Mouse (Mus musculus) erythroblast, embryonic 14.5 days (primary cell): ENCODE results near the gene Zfp12.

ENCODE experiments used
- GATA1 ChIP-seq: IDR thresholded peaks from 2 replicates; pipeline ENCODE4 v1.6.1; 2012; ENCODE audit warnings: low read length, inconsistent platforms, mixed read lengths
- TAL1 ChIP-seq: IDR thresholded peaks from 3 replicates; pipeline ENCODE4 v1.6.1; 2012; ENCODE audit warnings: low read length, inconsistent platforms, mixed read lengths

GRCm38 (mm10) chr5:143292879-143293278, 57.9 kb downstream of the Zfp12 start:
- TF ChIP-seq TAL1 (no peak), GATA1 (no peak)
